Mouse (Mus musculus) T-helper 2 cell (primary cell): ENCODE measurements around the gene Gm17467.
"Not testable (repeated sequence)": the region's sequence is repeated elsewhere in the genome, so short reads cannot be mapped to it uniquely, and the experiment has no call there.

Experiments
- in situ Hi-C: fragments of 300-600 bp; cut with MboI, MseI; formaldehyde crosslinking; loops from one replicate; pipeline ENCODE4 v1.15.1; 2025; ENCODE audit warnings: high pct_unique_total_duplicates

Gene Gm17467

DNA sequence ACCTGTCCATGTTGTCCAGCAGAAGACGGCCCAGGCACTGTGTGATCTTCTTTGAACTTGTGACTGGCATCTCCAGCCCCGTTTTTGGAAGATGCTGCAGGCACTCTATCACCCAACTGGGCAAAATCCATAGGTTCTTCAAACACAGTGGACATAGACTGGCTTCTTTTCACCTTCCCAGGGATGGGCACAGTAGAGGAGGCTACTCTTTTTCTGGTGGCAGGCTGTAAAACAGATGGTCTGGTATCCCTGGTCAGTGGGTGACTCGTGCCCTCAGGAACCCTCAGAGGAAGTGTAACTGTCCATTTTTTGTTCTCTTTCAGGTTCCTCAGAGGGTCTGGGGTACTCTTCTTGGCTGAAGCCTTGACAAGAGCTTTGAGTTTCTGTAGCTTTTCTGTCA is at the start of gene Gm17467:
Gene Gm17467, minus strand, starts transcription at position 101 of the 400 bp plus-strand sequence.
- in situ Hi-C loops = not testable (repeated sequence)
